Mouse (Mus musculus) MEL (cell line): ENCODE data around the gene Pygm. TPM values are rescaled to one million over a fixed set of nuclear protein-coding genes. Genes with fewer than 3 reads are reported as not detected.
A peak's percentile ranks its signal among the peaks of the same experiment; 100 is the strongest.

ENCODE experiments used
- DNase-seq: peaks from one replicate; pipeline ENCODE4 v3.0.0; 2011; ENCODE audit warnings: low read depth, low spot score
- H3K27ac ChIP-seq: 2 replicates; pipeline ENCODE4 v1.5.1; 2012; ENCODE audit warnings: low read depth, mild to moderate bottlenecking, control low read depth, low read length, moderate library complexity; ENCODE audit not compliant: control insufficient read depth
- H3K27me3 ChIP-seq, 2 experiments: fragments of 150-350 bp in 1 of 2; sonication (generic) in 1 of 2; 2 replicates each; pipeline ENCODE4 v1.6.1; 2012; ENCODE audit warnings: low read length in 2 of 2, mild to moderate bottlenecking in 2 of 2, improper control_type of control experiment in 1 of 2, moderate library complexity in 1 of 2; ENCODE audit not compliant: insufficient read depth in 2 of 2, control insufficient read depth in 1 of 2
- H3K36me3 ChIP-seq, 2 experiments: 2 replicates each; pipeline ENCODE4 v1.6.1; 2012 to 2014; ENCODE audit warnings: low read length in 2 of 2, improper control_type of control experiment in 1 of 2, inconsistent platforms in 1 of 2, mild to moderate bottlenecking in 1 of 2; ENCODE audit not compliant: insufficient read depth in 2 of 2, control insufficient read depth in 1 of 2
- H3K4me1 ChIP-seq, 2 experiments: fragments of 150-350 bp in 1 of 2; sonication (generic) in 1 of 2; 2 replicates each; pipeline ENCODE4 v1.6.1; 2012; ENCODE audit warnings: low read length in 2 of 2, improper control_type of control experiment in 1 of 2, mild to moderate bottlenecking in 1 of 2; ENCODE audit not compliant: insufficient read depth in 2 of 2, control insufficient read depth in 1 of 2
- H3K4me3 ChIP-seq, 2 experiments: fragments of 150-350 bp in 1 of 2; sonication (generic) in 1 of 2; 2 replicates each; pipeline ENCODE4 v1.5.1; 2012; ENCODE audit warnings: low read depth in 2 of 2, low read length in 2 of 2, mild to moderate bottlenecking in 2 of 2, moderate library complexity in 2 of 2, control low read depth in 1 of 2, improper control_type of control experiment in 1 of 2; ENCODE audit not compliant: control insufficient read depth in 1 of 2, insufficient read depth in 1 of 2
- H3K79me2 ChIP-seq: 2 replicates; pipeline ENCODE4 v1.6.1; 2012; ENCODE audit warnings: mild to moderate bottlenecking, low read length, moderate library complexity; ENCODE audit not compliant: control insufficient read depth, poor library complexity, insufficient read depth
- H3K9ac ChIP-seq: 2 replicates; pipeline ENCODE4 v1.6.1; 2012; ENCODE audit warnings: low read depth, mild to moderate bottlenecking, control low read depth, low read length, moderate library complexity; ENCODE audit not compliant: control insufficient read depth, poor library complexity, severe bottlenecking
- H3K9me3 ChIP-seq: fragments of 150-350 bp; sonication (generic); replicated peaks from 2 replicates; pipeline ENCODE4 v1.6.1; 2012; ENCODE audit warnings: mild to moderate bottlenecking, low read length, improper control_type of control experiment, moderate library complexity; ENCODE audit not compliant: insufficient read depth
- BHLHE40 ChIP-seq: IDR thresholded peaks from 2 replicates; pipeline ENCODE4 v1.6.1; 2012; ENCODE audit warnings: low read depth, mild to moderate bottlenecking, inconsistent platforms, low read length, improper control_type of control experiment, borderline replicate concordance
- CTCF ChIP-seq, 3 experiments: IDR thresholded peaks in 2 of 3; conservative IDR thresholded peaks in 1 of 3; 2 replicates each; pipeline ENCODE4 v1.5.1; 2011 to 2012; ENCODE audit warnings: low read length in 3 of 3, low read depth in 2 of 3, mild to moderate bottlenecking in 2 of 3, improper control_type of control experiment in 1 of 3, inconsistent platforms in 1 of 3, mixed read lengths in 1 of 3, moderate library complexity in 1 of 3; ENCODE audit not compliant: control insufficient read depth in 1 of 3, insufficient read depth in 1 of 3, poor library complexity in 1 of 3, severe bottlenecking in 1 of 3
- E2F4 ChIP-seq: IDR thresholded peaks from 2 replicates; pipeline ENCODE4 v1.6.1; 2011; ENCODE audit warnings: low read depth, low read length, improper control_type of control experiment, borderline replicate concordance
- ELF1 ChIP-seq: IDR thresholded peaks from 2 replicates; pipeline ENCODE4 v1.6.1; 2014; ENCODE audit warnings: low read depth, mild to moderate bottlenecking, inconsistent platforms, low read length, improper control_type of control experiment, moderate library complexity
- ETS1 ChIP-seq: IDR thresholded peaks from 2 replicates; pipeline ENCODE4 v1.6.1; 2012; ENCODE audit warnings: low read depth, mild to moderate bottlenecking, inconsistent platforms, low read length, improper control_type of control experiment, moderate library complexity
- HCFC1 ChIP-seq: IDR thresholded peaks from 2 replicates; pipeline ENCODE4 v1.6.1; 2012; ENCODE audit warnings: low read depth, mild to moderate bottlenecking, inconsistent platforms, low read length, improper control_type of control experiment, moderate library complexity
- JUND ChIP-seq: IDR thresholded peaks from 2 replicates; pipeline ENCODE4 v1.6.1; 2011; ENCODE audit warnings: low read depth, mild to moderate bottlenecking, improper control_type of control experiment, low read length
- KAT2A ChIP-seq: conservative IDR thresholded peaks from 2 replicates; pipeline ENCODE4 v1.6.1; 2012; ENCODE audit warnings: low read depth, low read length, improper control_type of control experiment, inconsistent platforms
- MAX ChIP-seq: IDR thresholded peaks from 2 replicates; pipeline ENCODE4 v1.6.1; 2011; ENCODE audit warnings: low read length, improper control_type of control experiment
- MAZ ChIP-seq: IDR thresholded peaks from 2 replicates; pipeline ENCODE4 v1.6.1; 2012; ENCODE audit warnings: low read depth, mild to moderate bottlenecking, inconsistent platforms, low read length, improper control_type of control experiment
- MEF2A ChIP-seq: IDR thresholded peaks from 2 replicates; pipeline ENCODE4 v1.6.1; 2014; ENCODE audit warnings: low read depth, mild to moderate bottlenecking, inconsistent platforms, low read length, improper control_type of control experiment; ENCODE audit not compliant: poor library complexity, insufficient replicate concordance, severe bottlenecking; ENCODE audit errors: extremely low read depth
- MXI1 ChIP-seq: IDR thresholded peaks from 2 replicates; pipeline ENCODE4 v1.6.1; 2011; ENCODE audit warnings: mild to moderate bottlenecking, low read depth, low read length, improper control_type of control experiment
- NELFE ChIP-seq: IDR thresholded peaks from 2 replicates; pipeline ENCODE4 v1.6.1; 2011; ENCODE audit warnings: low read depth, low read length, improper control_type of control experiment
- NRF1 ChIP-seq: IDR thresholded peaks from 2 replicates; pipeline ENCODE4 v1.6.1; 2014; ENCODE audit warnings: low read depth, mild to moderate bottlenecking, inconsistent platforms, low read length, improper control_type of control experiment, moderate library complexity; ENCODE audit not compliant: poor library complexity, insufficient read depth, severe bottlenecking
- POLR2A ChIP-seq, 2 experiments: IDR thresholded peaks; 2 replicates each; pipeline ENCODE4 v1.6.1; 2011 to 2012; ENCODE audit warnings: low read length in 2 of 2, mild to moderate bottlenecking in 2 of 2, control low read depth in 1 of 2, improper control_type of control experiment in 1 of 2, low read depth in 1 of 2, moderate library complexity in 1 of 2; ENCODE audit not compliant: control insufficient read depth in 1 of 2, insufficient read depth in 1 of 2, poor library complexity in 1 of 2
- POLR2AphosphoS2 ChIP-seq: IDR thresholded peaks from 2 replicates; pipeline ENCODE4 v1.6.1; 2011; ENCODE audit warnings: low read length, improper control_type of control experiment
- POLR2AphosphoS5 ChIP-seq: IDR thresholded peaks from 2 replicates; pipeline ENCODE4 v1.6.1; 2012; ENCODE audit warnings: low read depth, borderline replicate concordance, mild to moderate bottlenecking, inconsistent platforms, low read length, moderate library complexity, mixed read lengths
- SIN3A ChIP-seq: IDR thresholded peaks from 2 replicates; pipeline ENCODE4 v1.6.1; 2012; ENCODE audit warnings: low read length, improper control_type of control experiment, inconsistent platforms
- TAL1 ChIP-seq: IDR thresholded peaks from 2 replicates; pipeline ENCODE4 v1.6.1; 2012; ENCODE audit warnings: mild to moderate bottlenecking, inconsistent platforms, low read length, moderate library complexity, mixed read lengths
- TBP ChIP-seq: IDR thresholded peaks from 2 replicates; pipeline ENCODE4 v1.8.0; 2011; ENCODE audit warnings: low read depth, low read length, improper control_type of control experiment
- TCF12 ChIP-seq: IDR thresholded peaks from 2 replicates; pipeline ENCODE4 v1.6.1; 2014; ENCODE audit warnings: low read depth, mild to moderate bottlenecking, inconsistent platforms, low read length, improper control_type of control experiment, moderate library complexity
- USF1 ChIP-seq: IDR thresholded peaks from 2 replicates; pipeline ENCODE4 v1.6.1; 2014; ENCODE audit warnings: low read depth, mild to moderate bottlenecking, inconsistent platforms, low read length, improper control_type of control experiment, moderate library complexity
- ZMIZ1 ChIP-seq: IDR thresholded peaks from 2 replicates; pipeline ENCODE4 v1.6.1; 2012; ENCODE audit warnings: low read depth, mild to moderate bottlenecking, inconsistent platforms, low read length, improper control_type of control experiment, moderate library complexity
- polyA plus RNA-seq, 2 experiments: library from polyadenylated mRNA; stranded (reverse) in 1 of 2; unstranded in 1 of 2; fragments of >175 nt in 1 of 2; fragments of >200 nt in 1 of 2; gene quantifications; 2 replicates each; pipeline versions ENCODE4 v1.2.1 to v1.2.4; 2012; ENCODE audit warnings: low replicate concordance in 2 of 2, low read depth in 1 of 2; ENCODE audit not compliant: insufficient read length in 2 of 2, insufficient read depth in 1 of 2, missing spikeins in 1 of 2
- total RNA-seq: library from RNA; depleted of rRNA; stranded (reverse); fragments of 300-350 nt; gene quantifications from 2 replicates; pipeline ENCODE4 v1.2.3, GENCODE M21; 2012; rRNA removed

The Pygm gene
- total RNA-seq (0.62 and 0.73 TPM in 2 replicates), polyA plus RNA-seq (1 to 10 TPM in 1 of 2 experiments, not detected in 1; 3.3 TPM)

GRCm38 (mm10) chr19:6384128-6384527 is at the start of gene Pygm:
Pygm (plus strand) TSS chr19:6384399.
- Histone ChIP-seq H3K9me3 (no peaks in the 10 kb centered on the region), H3K36me3 (no peaks in the 10 kb centered on the region)
- no peak for TF ChIP-seq MEF2A
- TF ChIP-seq, all 39 proteins: peak for 0
- no peaks in the 10 kb centered on the region for H3K27me3 ChIP-seq
- no peak within 1 kb of the TSS for H3K9ac ChIP-seq
- H3K4me3 ChIP-seq = no peak within 1 kb of the TSS
- H3K79me2 ChIP-seq = no peaks in the 10 kb centered on the region
- no peaks in the 10 kb centered on the region for H3K4me1 ChIP-seq
- DNase-seq = no peak
- no peak within 1 kb of the TSS for H3K27ac ChIP-seq

DNA sequence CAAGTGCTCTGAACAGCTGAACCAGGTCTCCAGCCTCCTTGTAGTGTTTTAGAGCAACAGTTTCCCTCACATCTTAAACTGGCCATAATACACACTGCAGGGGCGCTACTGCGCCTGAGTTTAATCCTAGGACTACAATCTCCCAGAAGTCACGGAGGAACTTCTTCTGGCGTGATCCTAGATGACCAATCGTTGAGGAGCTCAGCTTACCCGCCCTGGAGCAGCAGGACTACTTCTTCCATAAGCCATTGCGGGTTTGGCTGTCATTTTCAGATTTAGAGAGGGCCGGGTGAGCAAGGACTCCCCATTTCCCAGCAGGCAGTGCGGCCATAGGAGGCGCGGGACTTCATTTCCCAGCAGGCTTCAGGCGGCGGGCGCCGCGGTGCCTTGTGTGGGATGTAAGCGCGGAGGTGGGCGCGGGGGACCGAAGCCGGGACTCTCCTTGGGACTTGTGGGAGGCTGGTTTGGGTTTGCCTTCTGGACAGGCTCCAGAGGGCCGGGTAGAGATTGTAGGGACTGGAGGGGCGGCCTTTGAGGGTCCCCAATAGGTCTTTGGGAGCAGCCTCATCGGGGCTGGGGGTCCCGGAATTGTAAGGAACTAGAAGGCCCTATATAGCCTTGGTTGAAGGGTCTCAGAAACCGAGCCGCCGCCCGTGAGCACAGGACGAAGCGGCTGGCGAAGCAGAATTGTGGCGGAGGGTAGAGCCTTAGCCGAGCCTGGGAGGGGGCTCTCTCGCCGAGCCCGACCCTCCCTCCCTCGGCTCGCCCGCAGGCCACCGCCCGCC is 49.3 kb upstream of the Pygm start, which contains the start of gene Men1:
Gene Men1, plus strand, starts transcription at position 307 of the 785 bp plus-strand sequence.
- Histone ChIP-seq H3K9ac (peak within 1 kb of the TSS; percentile 81), H3K4me1 (peaks cover 3 to 15% of the 10 kb centered on the region in 2 experiments), H3K79me2 (peaks cover 14% of the 10 kb centered on the region), H3K4me3 (peak within 1 kb of the TSS; percentile 57 to 72), H3K27ac (peak within 1 kb of the TSS; percentile 74), H3K9me3 (no peaks in the 10 kb centered on the region), H3K27me3 (no peaks in the 10 kb centered on the region), H3K36me3 (peaks cover 0 to 11% of the 10 kb centered on the region in 2 experiments; a peak in 2 of 4 replicates)
- peak; percentile 69 for TF ChIP-seq USF1
- TF ChIP-seq TAL1 = no peak
- peak; percentile 95 for TF ChIP-seq NELFE
- TF ChIP-seq CTCF (IDR thresholded peaks at IDR 0.05 in 2 of 3, conservative IDR thresholded peaks at IDR 0.05 in 1 of 3; ENCODE audit: control insufficient read depth in 1 of 3, insufficient read depth in 1 of 3, low read depth in 2 of 3, low read length in 3 of 3, poor library complexity in 1 of 3, severe bottlenecking in 1 of 3) = peak; percentile 5 to 44 (median 28); a peak in 3 of 6 replicates
- TF ChIP-seq MAZ = peak; percentile 56; the same call in 1 of the 2 replicates
- no peak for TF ChIP-seq JUND
- TF ChIP-seq NRF1 = peak; percentile 37; the same call in 1 of the 2 replicates
- TF ChIP-seq SIN3A = peak; percentile 89
- TF ChIP-seq TBP = peak; percentile 91
- peak; percentile 80 for TF ChIP-seq ZMIZ1
- TF ChIP-seq POLR2A (IDR thresholded peaks at IDR 0.05; ENCODE audit: control insufficient read depth in 1 of 2, insufficient read depth in 1 of 2, low read depth in 1 of 2, low read length in 2 of 2, poor library complexity in 1 of 2) = peak; percentile 33 to 98; a peak in 3 of 4 replicates
- TF ChIP-seq POLR2AphosphoS5 = peak; percentile 35; the same call in 1 of the 2 replicates
- TF ChIP-seq HCFC1 = peak; percentile 99
- peak; percentile 93 for TF ChIP-seq POLR2AphosphoS2
- no peak; the same call in 1 of the 2 replicates for TF ChIP-seq ETS1
- TF ChIP-seq ELF1 = peak; percentile 69
- TF ChIP-seq MEF2A = no peak
- TF ChIP-seq BHLHE40 = no peak
- peak; percentile 88 for TF ChIP-seq KAT2A
- peak; percentile 62; the same call in 1 of the 2 replicates for TF ChIP-seq E2F4
- peak; percentile 71 for TF ChIP-seq MXI1
- peak; percentile 42; the same call in 1 of the 2 replicates for TF ChIP-seq TCF12
- no peak; the same call in 1 of the 2 replicates for TF ChIP-seq MAX
- peak; percentile 98 for DNase-seq
